Mouse (Mus musculus): ENCODE data around the gene Wipf1. TPM values are rescaled to one million over a fixed set of nuclear protein-coding genes. Genes with fewer than 3 reads are reported as not detected.

The Wipf1 gene
- polyA plus RNA-seq, 2 experiments, result 20.1 to 25.7 TPM

DNA sequence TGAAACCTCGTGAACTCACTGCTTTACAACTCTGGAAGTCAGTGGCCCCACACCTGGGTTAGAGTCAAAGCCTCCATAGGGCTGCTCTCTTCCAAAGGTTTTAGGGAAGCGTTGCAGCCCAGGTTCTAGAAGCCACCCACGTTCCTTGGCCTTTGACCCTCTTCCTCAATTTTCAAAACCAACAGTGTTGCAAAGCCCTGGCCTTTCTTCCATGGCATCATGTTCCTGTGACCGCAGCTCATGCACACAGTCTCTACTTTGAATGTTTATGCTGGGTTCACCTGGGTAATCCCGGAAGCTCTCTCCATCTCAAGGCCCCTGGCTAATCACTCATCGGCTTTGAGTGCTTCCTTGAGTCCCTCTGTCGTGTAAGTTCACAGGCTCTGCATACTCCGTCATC lies 134.0 kb downstream of the Wipf1 start:
- ATAC-seq (ENCODE audit: low FRiP score, low read depth) (no peak), DNase-seq (ENCODE audit: low spot score) (no peak)
- Histone ChIP-seq H3K4me1 (ENCODE audit: control insufficient read depth, insufficient read depth, low read length) (peaks cover under 1% of the 10 kb centered on the region; the same call in 1 of the 2 replicates), H3K27me3 (ENCODE audit: control insufficient read depth, insufficient read depth, low read length) (no peaks in the 10 kb centered on the region), H3K4me2 (replicated peaks; ENCODE audit: low read depth, low read length, severe bottlenecking) (no peak overlapping the region), H3K9ac (ENCODE audit: low read depth, low read length, severe bottlenecking) (no peak overlapping the region), H3K36me3 (ENCODE audit: control insufficient read depth, insufficient read depth, low read length) (no peaks in the 10 kb centered on the region), H3K4me3 (replicated peaks; ENCODE audit: low read length) (no peak overlapping the region), H3K27ac (replicated peaks; ENCODE audit: low read depth, low read length) (no peak overlapping the region), H3K9me3 (ENCODE audit: control insufficient read depth, low read length) (no peaks in the 10 kb centered on the region)
- no peak for TF ChIP-seq POLR2A (IDR thresholded peaks at IDR 0.05; ENCODE audit: borderline replicate concordance, extremely low read depth, insufficient read depth, insufficient read length)
- 78% methylated on average over 8 of the region's 8 CpGs for WGBS

DNA sequence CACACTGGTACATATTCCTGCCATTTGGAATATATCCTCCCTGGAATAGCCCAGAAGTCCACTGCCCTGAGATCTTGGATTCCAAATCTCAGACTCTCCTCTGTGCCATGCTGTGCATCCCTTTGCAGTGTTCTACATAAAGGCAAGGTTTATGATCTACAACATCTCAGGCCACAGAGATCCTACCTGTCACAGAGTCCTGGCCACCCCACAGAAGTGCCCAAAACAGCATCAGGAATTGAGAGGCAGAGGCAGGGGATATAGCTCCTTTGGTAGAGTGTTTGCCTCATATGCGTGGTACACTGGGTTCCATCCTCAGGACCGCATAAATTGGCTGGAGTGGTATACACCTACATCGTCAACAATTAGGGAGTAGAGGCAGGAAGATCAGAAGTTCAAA lies 135.1 kb downstream of the Wipf1 start:
- DNase-seq (ENCODE audit: low spot score) (no peak), ATAC-seq (ENCODE audit: low FRiP score, low read depth) (no peak)
- Histone ChIP-seq H3K9ac (ENCODE audit: low read depth, low read length, severe bottlenecking) (no peak overlapping the region), H3K4me1 (ENCODE audit: control insufficient read depth, insufficient read depth, low read length) (no peaks in the 10 kb centered on the region), H3K4me2 (replicated peaks; ENCODE audit: low read depth, low read length, severe bottlenecking) (no peak overlapping the region), H3K36me3 (ENCODE audit: control insufficient read depth, insufficient read depth, low read length) (no peaks in the 10 kb centered on the region), H3K4me3 (replicated peaks; ENCODE audit: low read length) (no peak overlapping the region), H3K9me3 (ENCODE audit: control insufficient read depth, low read length) (no peaks in the 10 kb centered on the region), H3K27me3 (ENCODE audit: control insufficient read depth, insufficient read depth, low read length) (no peaks in the 10 kb centered on the region), H3K27ac (replicated peaks; ENCODE audit: low read depth, low read length) (no peak overlapping the region)
- TF ChIP-seq POLR2A (IDR thresholded peaks at IDR 0.05; ENCODE audit: borderline replicate concordance, extremely low read depth, insufficient read depth, insufficient read length), result no peak
- WGBS, result 90% methylated on average over 3 of the region's 3 CpGs

DNA sequence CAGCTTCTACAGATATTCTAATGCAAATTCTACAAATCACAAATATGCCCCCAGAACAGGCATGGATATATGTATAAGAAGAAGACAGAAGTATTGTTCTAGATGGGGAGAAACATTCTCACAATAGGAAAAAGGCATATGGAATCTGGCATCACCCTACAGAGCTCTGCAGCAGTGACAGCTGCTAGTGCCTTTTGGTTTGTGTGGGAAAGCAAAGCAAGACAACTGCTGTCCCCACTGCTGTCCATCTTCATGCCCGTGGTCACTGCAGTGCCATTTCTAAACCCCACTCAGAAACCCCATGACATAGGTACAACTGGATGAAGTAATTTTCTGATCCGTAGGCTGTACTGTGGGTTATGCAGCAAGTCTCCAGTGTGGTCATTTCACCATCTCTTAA lies 136.8 kb downstream of the Wipf1 start:
- Histone ChIP-seq H3K4me3 (replicated peaks; ENCODE audit: low read length) (no peak overlapping the region), H3K27ac (replicated peaks; ENCODE audit: low read depth, low read length) (no peak overlapping the region), H3K36me3 (ENCODE audit: control insufficient read depth, insufficient read depth, low read length) (no peaks in the 10 kb centered on the region), H3K4me1 (ENCODE audit: control insufficient read depth, insufficient read depth, low read length) (no peaks in the 10 kb centered on the region), H3K9me3 (ENCODE audit: control insufficient read depth, low read length) (no peaks in the 10 kb centered on the region), H3K27me3 (ENCODE audit: control insufficient read depth, insufficient read depth, low read length) (no peaks in the 10 kb centered on the region), H3K9ac (ENCODE audit: low read depth, low read length, severe bottlenecking) (no peak overlapping the region), H3K4me2 (replicated peaks; ENCODE audit: low read depth, low read length, severe bottlenecking) (no peak overlapping the region)
- WGBS, result 74% methylated on average over 2 of the region's 2 CpGs
- DNase-seq (ENCODE audit: low spot score) (no peak), ATAC-seq (ENCODE audit: low FRiP score, low read depth) (no peak)
- TF ChIP-seq POLR2A (IDR thresholded peaks at IDR 0.05; ENCODE audit: borderline replicate concordance, extremely low read depth, insufficient read depth, insufficient read length), result no peak

DNA sequence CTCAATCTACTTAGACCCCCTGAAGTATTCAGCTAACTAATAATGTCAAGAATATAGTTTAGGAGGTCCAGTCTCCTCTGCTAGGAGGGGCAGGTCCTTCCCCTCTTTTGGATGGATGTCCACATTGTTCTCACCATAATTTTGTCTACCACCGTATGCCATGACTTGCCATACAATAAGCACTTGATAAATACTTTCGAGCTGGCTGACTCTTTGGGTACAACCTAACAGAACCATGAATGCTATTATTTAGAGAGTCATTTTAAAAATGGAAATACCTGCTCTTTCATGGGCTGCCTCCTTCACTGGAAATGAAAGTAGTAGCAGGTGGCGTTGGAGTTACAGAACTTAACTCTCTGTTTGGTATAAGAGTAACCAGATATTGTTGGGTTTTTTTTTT lies 139.6 kb downstream of the Wipf1 start:
- no peak overlapping the region for H3K4me2 ChIP-seq (replicated peaks; ENCODE audit: low read depth, low read length, severe bottlenecking)
- H3K4me3 ChIP-seq (replicated peaks; ENCODE audit: low read length), result no peak overlapping the region
- no peaks in the 10 kb centered on the region for H3K27me3 ChIP-seq (ENCODE audit: control insufficient read depth, insufficient read depth, low read length)
- WGBS, result 88% methylated on average over 3 of the region's 3 CpGs
- ATAC-seq (ENCODE audit: low FRiP score, low read depth) (no peak), DNase-seq (ENCODE audit: low spot score) (no peak)
- H3K9me3 ChIP-seq (ENCODE audit: control insufficient read depth, low read length), result no peaks in the 10 kb centered on the region
- H3K36me3 ChIP-seq (ENCODE audit: control insufficient read depth, insufficient read depth, low read length), result no peaks in the 10 kb centered on the region
- no peaks in the 10 kb centered on the region for H3K4me1 ChIP-seq (ENCODE audit: control insufficient read depth, insufficient read depth, low read length)
- TF ChIP-seq POLR2A (IDR thresholded peaks at IDR 0.05; ENCODE audit: borderline replicate concordance, extremely low read depth, insufficient read depth, insufficient read length), result no peak
- H3K27ac ChIP-seq (replicated peaks; ENCODE audit: low read depth, low read length), result no peak overlapping the region
- H3K9ac ChIP-seq (ENCODE audit: low read depth, low read length, severe bottlenecking), result no peak overlapping the region

DNA sequence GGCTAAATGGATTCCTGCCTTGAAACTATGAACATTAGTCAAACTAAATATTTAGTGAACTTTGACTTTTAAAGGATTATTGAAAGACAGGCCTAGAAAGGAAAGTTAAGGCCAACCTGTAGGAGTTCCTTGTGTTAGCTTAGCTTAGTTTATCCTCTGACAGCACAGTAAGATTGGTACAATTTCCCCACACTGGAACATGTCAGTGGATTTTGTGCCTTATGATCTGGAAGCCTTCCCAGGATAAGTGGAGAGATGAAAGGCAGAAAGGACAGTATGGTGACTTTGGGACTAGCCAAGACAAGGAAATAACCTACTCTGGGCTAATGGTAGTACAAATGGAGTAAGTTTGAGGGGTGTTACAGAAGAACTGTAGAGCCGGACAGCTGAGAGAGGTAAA lies 141.7 kb downstream of the Wipf1 start:
- no peak for DNase-seq (ENCODE audit: low spot score)
- Histone ChIP-seq H3K9ac (ENCODE audit: low read depth, low read length, severe bottlenecking) (no peak overlapping the region), H3K9me3 (ENCODE audit: control insufficient read depth, low read length) (no peaks in the 10 kb centered on the region), H3K4me2 (replicated peaks; ENCODE audit: low read depth, low read length, severe bottlenecking) (no peak overlapping the region), H3K4me1 (ENCODE audit: control insufficient read depth, insufficient read depth, low read length) (no peaks in the 10 kb centered on the region), H3K27ac (replicated peaks; ENCODE audit: low read depth, low read length) (no peak overlapping the region), H3K36me3 (ENCODE audit: control insufficient read depth, insufficient read depth, low read length) (no peaks in the 10 kb centered on the region), H3K27me3 (ENCODE audit: control insufficient read depth, insufficient read depth, low read length) (no peaks in the 10 kb centered on the region), H3K4me3 (replicated peaks; ENCODE audit: low read length) (no peak overlapping the region)
- 91% methylated on average over 1 of the region's 1 CpGs for WGBS
- TF ChIP-seq POLR2A (IDR thresholded peaks at IDR 0.05; ENCODE audit: borderline replicate concordance, extremely low read depth, insufficient read depth, insufficient read length), result no peak
- no peak for ATAC-seq (ENCODE audit: low FRiP score, low read depth)

All from limb, embryonic 14.5 days (tissue).